Mouse (Mus musculus) olfactory bulb, adult 2 months (tissue): ENCODE data around the gene Gsg1l.

Experiments used
- CTCF ChIP-seq: fragments of 200-500 bp; IDR thresholded peaks from 2 replicates; pipeline ENCODE4 v1.5.1; 2012; ENCODE audit warnings: low read depth, mild to moderate bottlenecking, low read length, moderate library complexity; ENCODE audit not compliant: insufficient read depth
- POLR2A ChIP-seq: fragments of 200-500 bp; IDR thresholded peaks from 2 replicates; pipeline ENCODE4 v1.6.1; 2012; ENCODE audit warnings: mild to moderate bottlenecking, low read depth, low read length, moderate library complexity; ENCODE audit not compliant: insufficient read depth

DNA sequence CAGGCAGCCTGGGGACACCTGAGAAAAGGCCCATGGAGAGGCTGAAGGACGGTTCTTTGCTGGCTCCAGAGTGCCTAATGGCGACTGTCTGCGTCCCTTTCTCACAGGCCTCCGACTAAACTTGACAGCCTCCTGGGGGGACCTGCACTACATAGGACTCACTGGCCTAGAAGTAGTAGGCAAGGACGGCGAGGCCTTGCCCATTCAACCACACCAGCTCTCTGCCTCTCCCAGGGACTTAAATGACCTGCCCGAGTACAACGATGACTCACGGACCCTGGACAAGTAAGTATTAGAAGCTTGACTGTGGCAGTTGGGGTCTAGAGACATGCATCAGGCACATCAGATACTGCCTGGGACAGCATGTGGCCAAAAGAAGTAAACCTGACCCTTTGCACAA lies 221.8 kb downstream of the Gsg1l start:
- TF ChIP-seq CTCF (no peak), POLR2A (no peak)
